Mouse (Mus musculus): ENCODE results near the gene Ppfibp1. TPM values are rescaled to one million over a fixed set of nuclear protein-coding genes. Genes with fewer than 3 reads are reported as not detected.

Ppfibp1 gene
- total RNA-seq, 2 experiments from 2014 or later: 54.5 to 60.4 TPM

- DNase-seq (ENCODE audit: low spot score in 2 of 2): no peak
Observed at GRCm38 (mm10) chr6:147030096-147030885, 142.0 kb downstream of the Ppfibp1 start.

GRCm38 (mm10) chr6:147032303-147032925 lies 144.1 kb downstream of the Ppfibp1 start, which contains the start of gene Rep15:
Gene Rep15 (plus strand): TSS chr6:147032584.
- DNase-seq (ENCODE audit: low spot score in 2 of 2): no peak

- DNase-seq (ENCODE audit: low spot score in 2 of 2): peak; percentile 92 to 93
Observed at GRCm38 (mm10) chr6:147042291-147043290, 154.3 kb downstream of the Ppfibp1 start, which contains the start of gene Mrps35. Gene Mrps35 (plus strand): TSS chr6:147042764.

- DNase-seq (ENCODE audit: low spot score in 2 of 2): no peak
Observed at GRCm38 (mm10) chr6:147043633-147044032, 155.3 kb downstream of the Ppfibp1 start.

GRCm38 (mm10) chr6:147049239-147049805 lies 161.0 kb downstream of the Ppfibp1 start:
- DNase-seq (ENCODE audit: low spot score in 2 of 2): peak; percentile 14 to 31

- DNase-seq (ENCODE audit: low spot score in 2 of 2): no peak
Observed at GRCm38 (mm10) chr6:147051666-147052065, 163.4 kb downstream of the Ppfibp1 start.

GRCm38 (mm10) chr6:147052440-147052839 lies 164.2 kb downstream of the Ppfibp1 start:
- DNase-seq (ENCODE audit: low spot score in 2 of 2): no peak

GRCm38 (mm10) chr6:147053785-147054646 lies 165.7 kb downstream of the Ppfibp1 start:
- DNase-seq (ENCODE audit: low spot score in 2 of 2): no peak

GRCm38 (mm10) chr6:147055374-147055977 lies 167.2 kb downstream of the Ppfibp1 start:
- no peak for DNase-seq (ENCODE audit: low spot score in 2 of 2)

GRCm38 (mm10) chr6:147059326-147059725 lies 171.0 kb downstream of the Ppfibp1 start:
- DNase-seq (ENCODE audit: low spot score in 2 of 2): no peak

- no peak for DNase-seq (ENCODE audit: low spot score in 2 of 2)
Observed at GRCm38 (mm10) chr6:147061630-147062029, 173.3 kb downstream of the Ppfibp1 start.

GRCm38 (mm10) chr6:147062034-147062433 lies 173.7 kb downstream of the Ppfibp1 start:
- no peak for DNase-seq (ENCODE audit: low spot score in 2 of 2)

GRCm38 (mm10) chr6:147062694-147063093 lies 174.4 kb downstream of the Ppfibp1 start:
- no peak for DNase-seq (ENCODE audit: low spot score in 2 of 2)

GRCm38 (mm10) chr6:147064226-147064943 lies 176.1 kb downstream of the Ppfibp1 start:
- no peak for DNase-seq (ENCODE audit: low spot score in 2 of 2)

- DNase-seq (ENCODE audit: low spot score in 2 of 2): no peak
Observed at GRCm38 (mm10) chr6:147064944-147065261, 176.6 kb downstream of the Ppfibp1 start.

GRCm38 (mm10) chr6:147075808-147076387 lies 187.6 kb downstream of the Ppfibp1 start:
- DNase-seq (ENCODE audit: low spot score in 2 of 2): no peak

- DNase-seq (ENCODE audit: low spot score in 2 of 2): no peak
Observed at GRCm38 (mm10) chr6:147076878-147077277, 188.6 kb downstream of the Ppfibp1 start.

GRCm38 (mm10) chr6:147079919-147080318 lies 191.6 kb downstream of the Ppfibp1 start:
- no peak for DNase-seq (ENCODE audit: low spot score in 2 of 2)
